Mouse (Mus musculus): ENCODE measurements around the gene Prkce.

Prkce gene

GRCm38 (mm10) chr17:86218553-86218952 lies 51.0 kb downstream of the Prkce start:
- no peak for DNase-seq (ENCODE audit: low read depth in 2 of 2, low spot score in 2 of 2)

GRCm38 (mm10) chr17:86225488-86226186 lies 58.1 kb downstream of the Prkce start:
- no peak for DNase-seq (ENCODE audit: low read depth in 2 of 2, low spot score in 2 of 2)

- no peak for DNase-seq (ENCODE audit: low read depth in 2 of 2, low spot score in 2 of 2)
Measured at GRCm38 (mm10) chr17:86226198-86226597, 58.6 kb downstream of the Prkce start.

- no peak for DNase-seq (ENCODE audit: low read depth in 2 of 2, low spot score in 2 of 2)
Measured at GRCm38 (mm10) chr17:86226635-86227034, 59.0 kb downstream of the Prkce start.

DNA sequence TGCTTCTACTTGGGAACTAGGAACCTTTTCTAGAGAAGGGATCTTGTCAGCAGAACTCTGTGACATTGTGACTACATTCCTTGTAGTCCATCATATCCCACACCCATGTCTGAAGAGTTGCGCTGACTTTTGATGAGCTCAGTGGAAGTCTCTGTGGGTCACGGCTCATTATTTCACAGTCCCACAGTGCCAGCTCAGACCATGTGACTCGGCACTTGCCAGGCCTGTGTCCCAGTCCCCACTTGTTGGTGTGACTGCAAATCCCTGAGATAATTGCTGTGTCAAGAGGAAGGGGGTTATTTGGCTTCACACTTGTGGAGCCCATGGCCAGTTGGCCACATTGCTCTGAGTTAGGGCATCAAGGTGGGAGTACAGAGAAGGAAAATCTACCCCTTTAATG lies 59.8 kb downstream of the Prkce start:
- DNase-seq (ENCODE audit: low read depth in 2 of 2, low spot score in 2 of 2): no peak

DNA sequence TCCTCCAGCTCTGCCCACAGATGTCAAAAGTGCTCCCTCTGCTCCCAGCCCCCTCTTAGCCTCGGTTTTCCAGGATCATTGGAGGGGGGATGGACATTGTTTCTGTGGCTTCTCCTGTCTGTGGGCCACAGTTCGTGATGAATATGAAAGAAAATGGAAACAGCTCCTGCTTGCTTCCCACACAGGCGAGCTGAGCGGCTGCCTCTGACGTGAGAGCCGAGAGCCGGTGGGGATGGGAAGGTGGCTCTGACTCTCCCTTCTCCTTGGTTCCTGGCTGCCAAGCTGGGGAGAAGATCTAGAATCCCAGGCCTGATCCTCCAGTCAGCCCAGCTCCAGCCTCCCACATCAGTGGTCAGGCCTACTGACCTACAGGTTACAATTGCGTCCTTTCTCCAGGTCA lies 61.3 kb downstream of the Prkce start:
- DNase-seq (ENCODE audit: low read depth in 2 of 2, low spot score in 2 of 2): no peak

DNA sequence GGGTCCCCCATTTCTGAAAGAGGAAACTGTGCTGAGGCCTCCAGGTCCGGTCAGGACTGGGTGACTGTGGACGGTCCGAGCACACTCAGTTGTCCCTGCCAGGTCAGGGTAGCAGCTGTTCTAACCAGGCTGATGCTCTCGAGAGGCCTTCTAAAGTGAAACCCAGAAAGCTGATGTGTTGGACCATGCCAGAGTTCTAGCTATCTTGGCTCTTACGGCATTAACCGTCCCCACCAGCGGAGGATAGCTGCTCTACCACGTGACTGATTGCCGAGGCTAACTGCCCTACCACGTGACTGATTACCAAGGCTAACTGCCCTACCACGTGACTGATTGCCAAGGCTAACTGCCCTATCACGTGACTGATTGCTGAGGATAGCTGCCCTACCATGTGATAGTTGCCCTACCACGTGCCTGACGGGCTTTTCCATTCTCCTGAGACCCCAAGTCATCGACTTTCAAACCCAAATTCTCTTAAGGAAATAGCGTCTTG lies 62.6 kb downstream of the Prkce start:
- no peak for DNase-seq (ENCODE audit: low read depth in 2 of 2, low spot score in 2 of 2)

- DNase-seq (ENCODE audit: low read depth in 2 of 2, low spot score in 2 of 2): no peak
Measured at GRCm38 (mm10) chr17:86231741-86232179, 64.2 kb downstream of the Prkce start.

GRCm38 (mm10) chr17:86232248-86232647 lies 64.7 kb downstream of the Prkce start:
- no peak for DNase-seq (ENCODE audit: low read depth in 2 of 2, low spot score in 2 of 2)

- no peak for DNase-seq (ENCODE audit: low read depth in 2 of 2, low spot score in 2 of 2)
Measured at GRCm38 (mm10) chr17:86234587-86235150, 67.1 kb downstream of the Prkce start.

GRCm38 (mm10) chr17:86236026-86236712 lies 68.6 kb downstream of the Prkce start:
- DNase-seq (ENCODE audit: low read depth in 2 of 2, low spot score in 2 of 2): no peak

DNA sequence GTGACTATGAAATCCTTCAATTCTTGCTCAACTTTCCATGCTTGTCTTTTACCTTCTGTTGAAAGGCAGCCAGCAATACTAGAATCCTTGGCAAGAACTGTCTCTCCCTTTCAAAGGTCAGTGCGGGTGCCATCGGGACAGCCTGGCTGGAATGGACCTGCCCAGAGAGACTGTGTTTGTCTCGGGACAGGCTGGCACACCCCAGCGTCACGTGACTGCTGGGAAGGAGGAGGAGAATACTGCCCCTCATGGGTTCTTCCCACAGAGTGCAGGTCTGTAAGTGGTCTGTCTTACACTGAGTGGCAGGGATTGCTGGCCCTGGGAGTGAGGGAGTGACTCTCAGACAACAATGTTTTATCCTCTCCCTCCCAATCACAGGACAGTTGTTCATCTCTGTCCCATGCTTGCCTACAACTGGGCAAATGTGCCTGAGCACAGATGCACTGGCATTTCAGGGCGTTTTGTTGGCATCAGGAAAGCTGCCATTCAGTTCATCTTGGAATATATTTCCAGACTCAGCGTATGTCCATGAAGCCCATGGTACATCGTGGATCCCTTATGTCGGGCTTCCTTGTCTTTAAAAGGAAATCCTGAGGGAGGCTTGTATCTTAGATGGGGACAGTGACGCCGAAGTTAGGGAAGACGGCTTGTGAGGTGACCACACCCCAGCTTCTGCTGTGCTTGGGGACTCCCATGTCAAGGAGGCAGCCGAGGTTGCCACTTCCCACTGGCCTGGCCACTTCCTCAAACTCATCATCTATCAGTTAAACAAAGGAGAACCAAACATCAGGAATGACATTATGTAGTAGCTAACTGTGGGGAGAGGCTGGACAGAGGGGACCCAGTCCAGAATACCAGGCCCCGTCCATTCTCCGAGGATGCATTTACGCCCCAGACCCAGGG lies 69.5 kb downstream of the Prkce start:
- no peak for DNase-seq (ENCODE audit: low read depth in 2 of 2, low spot score in 2 of 2)

DNA sequence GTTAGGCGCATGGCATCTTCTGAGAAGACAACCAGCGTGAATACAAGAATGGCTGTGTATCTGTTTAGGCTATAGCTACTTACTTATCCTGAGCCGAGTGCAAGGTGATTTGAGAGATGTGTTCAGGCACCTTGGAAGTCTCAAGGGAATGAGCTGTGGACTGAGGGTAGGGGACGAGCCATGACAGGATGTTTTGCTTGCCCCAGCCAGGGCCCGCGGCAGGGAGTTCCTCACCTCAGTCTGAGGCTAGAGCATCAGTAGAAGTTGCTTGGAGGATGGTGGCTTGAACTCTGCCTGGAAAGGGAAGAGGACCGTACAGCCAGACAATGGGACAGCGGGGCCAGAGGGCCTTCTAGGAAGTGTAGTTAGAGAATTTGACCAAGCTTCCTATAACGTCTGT lies 74.7 kb downstream of the Prkce start:
- DNase-seq (ENCODE audit: low read depth in 2 of 2, low spot score in 2 of 2): no peak

DNA sequence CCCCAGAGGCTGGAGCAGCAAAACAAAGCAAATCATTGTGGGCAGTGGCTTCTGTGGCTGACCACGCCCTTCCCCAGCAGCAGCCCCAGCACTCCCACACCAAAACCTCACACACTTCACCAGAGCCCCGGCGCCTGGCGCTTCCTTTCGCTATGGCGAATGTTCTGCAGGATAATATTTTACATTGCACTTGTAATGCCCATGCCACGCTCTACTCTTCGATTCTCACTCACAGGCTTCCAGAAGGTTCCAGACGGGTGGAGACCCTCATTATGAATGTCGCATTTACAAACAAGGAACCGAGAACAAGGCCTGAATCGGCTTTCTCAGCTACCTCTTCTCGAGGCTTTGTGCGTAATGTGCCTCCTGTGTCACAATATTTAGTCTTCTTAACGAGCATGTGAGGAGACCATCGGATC lies 75.5 kb downstream of the Prkce start:
- DNase-seq (ENCODE audit: low read depth in 2 of 2, low spot score in 2 of 2): no peak

- no peak for DNase-seq (ENCODE audit: low read depth in 2 of 2, low spot score in 2 of 2)
Measured at GRCm38 (mm10) chr17:86244397-86244796, 76.8 kb downstream of the Prkce start.

DNA sequence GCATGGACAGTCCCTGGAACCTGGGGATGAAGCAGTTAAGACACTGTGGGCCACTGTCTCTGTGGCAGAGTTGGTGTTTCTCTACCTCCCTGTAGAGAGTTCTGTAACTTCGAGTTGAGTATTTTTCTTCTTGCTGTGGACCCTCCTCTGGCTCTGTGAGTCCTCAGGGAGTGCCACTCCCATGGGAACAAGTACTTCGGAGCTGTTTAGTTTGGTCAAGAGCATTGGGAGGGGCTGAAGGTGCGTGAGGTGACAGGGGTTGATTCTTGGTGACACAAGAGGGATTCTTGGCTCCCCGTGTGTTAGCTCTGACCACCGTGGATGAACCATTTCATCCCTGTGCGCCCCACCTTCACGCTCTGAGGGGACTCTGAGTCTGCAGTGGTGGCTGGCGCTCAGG lies 81.2 kb downstream of the Prkce start:
- DNase-seq (ENCODE audit: low read depth in 2 of 2, low spot score in 2 of 2): no peak

DNA sequence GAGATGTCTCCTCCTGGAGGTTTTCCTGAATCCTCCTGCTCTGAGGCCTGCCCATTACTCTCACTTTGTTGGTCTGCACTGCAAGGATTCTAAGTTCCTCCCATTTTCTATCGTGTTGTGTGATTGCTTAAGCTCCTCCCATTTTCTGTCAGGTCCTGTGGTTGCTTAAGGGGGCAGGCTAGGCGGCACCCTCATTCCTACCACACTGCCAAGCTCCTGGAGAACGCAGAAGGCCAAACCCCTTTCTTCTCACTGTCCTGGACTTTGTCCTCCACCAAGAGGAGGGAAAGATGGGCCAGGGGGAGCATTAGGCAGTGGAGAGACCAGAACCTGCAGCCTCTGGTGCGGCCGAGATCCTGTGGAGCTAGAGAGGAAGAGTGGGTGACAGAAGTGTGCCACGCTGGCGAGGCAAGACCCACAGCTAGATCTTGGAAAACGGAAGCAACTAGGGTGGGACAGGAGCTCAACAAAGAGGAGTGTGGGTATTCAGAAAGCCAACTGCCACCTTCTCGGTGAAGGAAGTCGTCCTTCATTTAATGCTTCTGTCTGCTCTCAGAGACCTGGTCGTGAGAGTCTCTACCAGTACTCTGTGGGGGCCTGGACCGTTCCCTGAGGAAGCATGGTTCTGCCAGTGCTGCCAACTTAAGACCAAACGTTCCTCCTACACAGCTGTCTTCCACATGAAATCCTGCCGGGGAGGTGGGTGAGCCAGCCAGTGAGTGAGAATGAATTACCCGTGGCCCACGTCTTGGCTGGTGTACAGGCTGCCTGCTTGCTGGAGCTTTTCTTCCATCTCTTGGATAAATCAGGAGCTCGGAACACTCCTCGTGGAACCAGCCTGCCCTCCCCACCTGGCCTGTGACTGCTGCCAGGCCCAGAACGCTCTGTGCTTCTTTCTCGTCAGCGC lies 82.2 kb downstream of the Prkce start:
- DNase-seq (ENCODE audit: low read depth in 2 of 2, low spot score in 2 of 2): no peak

DNA sequence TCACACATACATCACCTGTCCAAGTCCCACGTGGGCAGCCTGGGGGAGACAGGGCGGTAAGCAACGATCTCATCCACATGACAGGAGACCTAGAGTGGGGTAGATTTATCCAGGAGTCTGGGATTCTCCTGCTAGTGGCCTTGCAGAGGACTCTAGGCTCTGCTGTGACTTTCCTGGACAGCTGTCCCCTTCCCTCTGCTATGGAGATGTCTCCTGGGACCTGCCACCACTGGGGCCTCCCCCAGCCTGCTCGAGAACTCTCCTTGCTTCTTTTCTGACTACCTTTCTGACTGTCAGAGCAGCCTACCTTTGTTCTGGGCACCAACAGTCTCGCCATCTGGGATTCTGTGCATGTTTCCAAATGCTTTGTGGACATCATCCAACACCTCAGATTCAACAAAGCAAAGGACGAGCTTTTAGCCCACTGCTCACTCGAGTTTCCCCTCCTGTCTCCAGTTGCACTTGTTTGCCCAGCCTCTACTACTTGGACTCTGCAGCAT lies 82.9 kb downstream of the Prkce start:
- DNase-seq (ENCODE audit: low read depth in 2 of 2, low spot score in 2 of 2): no peak

- no peak for DNase-seq (ENCODE audit: low read depth in 2 of 2, low spot score in 2 of 2)
Measured at GRCm38 (mm10) chr17:86253884-86254283, 86.3 kb downstream of the Prkce start.

DNA sequence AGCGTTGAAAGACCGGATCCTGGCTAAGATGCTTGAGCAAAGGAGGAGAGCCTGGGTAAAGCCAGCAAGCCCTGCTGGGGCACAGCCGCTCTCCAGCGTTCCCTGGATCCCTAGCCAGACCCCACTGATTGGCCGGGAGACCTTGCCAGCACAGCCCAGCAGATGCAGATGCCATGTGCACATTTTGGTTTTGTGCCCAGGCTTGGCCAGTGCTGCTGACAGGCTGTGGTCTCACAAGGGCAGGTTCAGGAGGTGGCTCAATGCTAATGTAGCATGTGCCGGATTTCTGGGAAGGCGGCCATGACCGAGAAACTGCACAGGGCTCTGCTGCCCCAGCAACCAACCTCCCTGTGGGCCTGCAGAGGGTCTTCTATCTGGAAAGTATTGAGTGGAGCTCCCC lies 86.7 kb downstream of the Prkce start:
- DNase-seq (ENCODE audit: low read depth in 2 of 2, low spot score in 2 of 2): no peak
